Mouse (Mus musculus): ENCODE measurements around the gene Asgr2.

- TF ChIP-seq CTCF (IDR thresholded peaks at IDR 0.05; ENCODE audit: extremely low read depth, insufficient read depth, low read length) (no peak), POLR2A (IDR thresholded peaks at IDR 0.05; ENCODE audit: extremely low read depth, insufficient read depth, low read length) (no peak)
Measured at GRCm38 (mm10) chr11:70080803-70081590, 11.4 kb upstream of the Asgr2 start.
